Mouse (Mus musculus) embryonic fibroblast, embryonic 13.5 days (primary cell): Measurements from ENCODE around the gene Tbpl1.

ENCODE experiments used
- CTCF ChIP-seq: IDR thresholded peaks from 2 replicates; pipeline ENCODE4 v1.5.1; 2011; ENCODE audit warnings: mild to moderate bottlenecking, control low read depth, low read length, moderate library complexity, borderline replicate concordance; ENCODE audit not compliant: insufficient read depth
- POLR2A ChIP-seq: IDR thresholded peaks from 2 replicates; pipeline ENCODE4 v1.6.1; 2011; ENCODE audit warnings: low read depth, mild to moderate bottlenecking, control low read depth, low read length, moderate library complexity

DNA sequence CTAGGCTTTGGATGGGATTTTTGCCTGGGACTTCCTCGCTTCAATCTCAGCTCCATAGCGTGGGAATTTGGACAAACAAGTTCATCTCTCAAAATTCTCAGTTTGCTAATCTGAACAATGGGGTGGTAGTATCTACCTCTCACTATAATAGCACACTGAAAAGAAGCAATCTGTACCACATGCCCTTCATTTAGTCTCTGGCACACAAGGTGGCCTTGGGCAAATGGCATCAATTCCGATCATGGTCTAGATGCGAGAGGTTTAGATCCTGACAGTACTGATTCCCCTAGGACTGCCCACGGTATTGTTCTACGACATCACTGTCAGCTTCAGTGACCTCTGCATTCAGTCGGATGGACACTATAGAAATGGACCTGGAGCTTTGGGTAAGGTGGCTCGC, 57.6 kb downstream of the Tbpl1 start:
- TF ChIP-seq POLR2A (no peak), CTCF (no peak)
